Mouse (Mus musculus) adrenal gland, adult (tissue): ENCODE measurements around the gene Wfdc1.
A peak's percentile ranks its signal among the peaks of the same experiment; 100 is the strongest.

Experiments
- DNase-seq, 2 experiments: peaks; one replicate each; pipeline ENCODE4 v3.0.0; 2022 to 2023; ENCODE audit warnings: low spot score in 1 of 2; ENCODE audit not compliant: inconsistent age in 2 of 2

The Wfdc1 gene

GRCm38 (mm10) chr8:119666219-119666951 lies at the start of gene Wfdc1:
Wfdc1 (plus strand) TSS chr8:119666365.
- DNase-seq = peak in 1 of 2 experiments; percentile 58

- no peak for DNase-seq
These were observed 49.4 kb upstream of the Wfdc1 start for GRCm38 (mm10) chr8:119616811-119617210.

GRCm38 (mm10) chr8:119617586-119617985 lies 48.6 kb upstream of the Wfdc1 start:
- DNase-seq = peak in 1 of 2 experiments; percentile 55

GRCm38 (mm10) chr8:119618887-119619286 lies 47.3 kb upstream of the Wfdc1 start:
- DNase-seq = peak in 1 of 2 experiments; percentile 68

GRCm38 (mm10) chr8:119620116-119620840 lies 45.9 kb upstream of the Wfdc1 start:
- DNase-seq = no peak

- DNase-seq = no peak
These were observed 45.2 kb upstream of the Wfdc1 start for GRCm38 (mm10) chr8:119620848-119621465.

GRCm38 (mm10) chr8:119622555-119622954 lies 43.6 kb upstream of the Wfdc1 start:
- no peak for DNase-seq

- no peak for DNase-seq
These were observed 43.1 kb upstream of the Wfdc1 start for GRCm38 (mm10) chr8:119623061-119623460.

GRCm38 (mm10) chr8:119623744-119624143 lies 42.4 kb upstream of the Wfdc1 start:
- DNase-seq = no peak

- no peak for DNase-seq
These were observed 41.2 kb upstream of the Wfdc1 start for GRCm38 (mm10) chr8:119624916-119625315.

GRCm38 (mm10) chr8:119625788-119626187 lies 40.4 kb upstream of the Wfdc1 start:
- DNase-seq = no peak

- DNase-seq = no peak
These were observed 39.0 kb upstream of the Wfdc1 start for GRCm38 (mm10) chr8:119627199-119627598.

- DNase-seq = no peak
These were observed 38.4 kb upstream of the Wfdc1 start for GRCm38 (mm10) chr8:119627613-119628359.

- DNase-seq = peak; percentile 34 to 78
These were observed 35.3 kb upstream of the Wfdc1 start for GRCm38 (mm10) chr8:119630841-119631240.

GRCm38 (mm10) chr8:119632246-119632645 lies 33.9 kb upstream of the Wfdc1 start:
- no peak for DNase-seq

- DNase-seq = no peak
These were observed 33.3 kb upstream of the Wfdc1 start for GRCm38 (mm10) chr8:119632909-119633308.

GRCm38 (mm10) chr8:119634616-119635336 lies 31.4 kb upstream of the Wfdc1 start:
- no peak for DNase-seq

- DNase-seq = peak in 1 of 2 experiments; percentile 39
These were observed 30.8 kb upstream of the Wfdc1 start, which contains the start of gene Kcng4 for GRCm38 (mm10) chr8:119635378-119635777. Kcng4 (minus strand) TSS chr8:119635680.

GRCm38 (mm10) chr8:119635958-119636357 lies 30.2 kb upstream of the Wfdc1 start:
- peak in 1 of 2 experiments; percentile 70 for DNase-seq

- peak; percentile 60 to 84 for DNase-seq
These were observed 29.4 kb upstream of the Wfdc1 start for GRCm38 (mm10) chr8:119636766-119637165.
